Mouse (Mus musculus): ENCODE data around the gene Tmigd3.

DNA sequence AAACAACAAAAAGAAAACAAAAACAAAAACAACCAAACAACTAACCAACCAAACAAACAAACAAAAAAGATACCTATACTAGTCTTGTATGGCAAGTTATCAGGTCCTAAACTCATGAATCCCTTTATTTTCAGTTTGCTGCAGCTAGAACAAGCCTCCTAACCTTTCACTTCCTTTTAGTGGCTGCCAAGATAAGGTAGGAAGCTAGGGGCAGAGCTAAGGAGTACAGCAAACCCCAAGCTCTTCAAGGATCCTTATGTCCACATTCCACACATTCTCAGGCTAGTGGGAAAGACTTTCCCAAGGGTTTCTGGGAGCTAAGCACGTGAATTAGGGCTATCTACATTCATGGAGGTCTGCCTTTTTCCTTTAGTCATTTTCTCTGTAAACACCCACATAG lies 44.6 kb downstream of the Tmigd3 start:
- TF ChIP-seq POLR2A (IDR thresholded peaks at IDR 0.05; ENCODE audit: low read depth, low read length) (no peak), CTCF (IDR thresholded peaks at IDR 0.05; ENCODE audit: extremely low read depth, insufficient read length, insufficient replicate concordance, low read depth, low read length) (no peak)
